ENCODE assay signal across 8 mouse cellular contexts in genomic region chr4:119492933-119493327, GRCm38 (mm10). TPM values are rescaled to one million over a fixed set of nuclear protein-coding genes. Genes with fewer than 3 reads are reported as not detected.
DNase-seq lines count a peak whose midpoint lies in the region; ATAC-seq and TF ChIP-seq lines count a peak whose summit lies in the region.

No protein-coding gene starts in this region.

- peaks cover 8% of the 10 kb centered on the region; the same call in 1 of the 2 replicates for H3K4me1 ChIP-seq in kidney, embryonic 16.5 days (ENCODE audit: insufficient read depth, low read length)
- H3K4me1 ChIP-seq in embryonic facial prominence, embryonic 13.5 days = no peaks in the 10 kb centered on the region
- H3K4me1 ChIP-seq in hindbrain, postnatal 0 days (ENCODE audit: insufficient read depth, low read length) = no peaks in the 10 kb centered on the region
- peaks cover 3% of the 10 kb centered on the region; the same call in 1 of the 2 replicates for H3K4me1 ChIP-seq in midbrain, postnatal 0 days (ENCODE audit: insufficient read depth, low read length)

- no peak for ATAC-seq in kidney, embryonic 16.5 days (ENCODE audit: low FRiP score, low TSS enrichment)
- no peak for ATAC-seq in embryonic facial prominence, embryonic 13.5 days (ENCODE audit: insufficient number of reproducible peaks, insufficient read depth, low FRiP score, low TSS enrichment, low read depth)
- peak; percentile 4; the same call in 1 of the 2 replicates for ATAC-seq in hindbrain, postnatal 0 days
- peak; percentile 50; the same call in 1 of the 2 replicates for ATAC-seq in midbrain, postnatal 0 days (ENCODE audit: low FRiP score)

- peak overlapping the region; percentile 58 for H3K4me3 ChIP-seq in kidney, embryonic 16.5 days (ENCODE audit: low read length)
- peak overlapping the region; percentile 58 for H3K4me3 ChIP-seq in embryonic facial prominence, embryonic 13.5 days
- peak overlapping the region; percentile 64 for H3K4me3 ChIP-seq in hindbrain, postnatal 0 days (ENCODE audit: low read length)
- H3K4me3 ChIP-seq in midbrain, postnatal 0 days (ENCODE audit: low read depth, low read length) = peak overlapping the region; percentile 60

- TF ChIP-seq CTCF in hindbrain, postnatal 0 days (IDR thresholded peaks at IDR 0.05; ENCODE audit: low read depth) = no peak
- no peak for TF ChIP-seq CTCF in midbrain, postnatal 0 days (IDR thresholded peaks at IDR 0.05)

- H3K27me3 ChIP-seq in kidney, embryonic 16.5 days (ENCODE audit: insufficient read depth, low read length) = peaks cover 20% of the 10 kb centered on the region; the same call in 1 of the 2 replicates
- H3K27me3 ChIP-seq in embryonic facial prominence, embryonic 13.5 days = peaks cover 50% of the 10 kb centered on the region
- no peaks in the 10 kb centered on the region for H3K27me3 ChIP-seq in hindbrain, postnatal 0 days (ENCODE audit: insufficient read depth, low read length)
- no peaks in the 10 kb centered on the region for H3K27me3 ChIP-seq in midbrain, postnatal 0 days (ENCODE audit: insufficient read depth, low read length)

- no peaks in the 10 kb centered on the region for H3K9me3 ChIP-seq in kidney, embryonic 16.5 days (ENCODE audit: low read length)
- 0 out of 2 replicates have a peak, but pooled peaks cover 2% of the 10 kb centered on the region for H3K9me3 ChIP-seq in embryonic facial prominence, embryonic 13.5 days
- H3K9me3 ChIP-seq in hindbrain, postnatal 0 days (ENCODE audit: low read length) = no peaks in the 10 kb centered on the region
- no peaks in the 10 kb centered on the region for H3K9me3 ChIP-seq in midbrain, postnatal 0 days (ENCODE audit: low read length)

- no peaks in the 10 kb centered on the region for H3K36me3 ChIP-seq in kidney, embryonic 16.5 days (ENCODE audit: insufficient read depth, low read length)
- no peaks in the 10 kb centered on the region for H3K36me3 ChIP-seq in embryonic facial prominence, embryonic 13.5 days
- H3K36me3 ChIP-seq in hindbrain, postnatal 0 days (ENCODE audit: insufficient read depth, low read length) = no peaks in the 10 kb centered on the region
- no peaks in the 10 kb centered on the region for H3K36me3 ChIP-seq in midbrain, postnatal 0 days (ENCODE audit: insufficient read depth, low read length)

- H3K9ac ChIP-seq in kidney, embryonic 16.5 days (replicated peaks; ENCODE audit: low read length) = peak overlapping the region; percentile 65
- H3K9ac ChIP-seq in embryonic facial prominence, embryonic 13.5 days = peak overlapping the region; percentile 61; the same call in 1 of the 2 replicates
- H3K9ac ChIP-seq in hindbrain, postnatal 0 days (replicated peaks; ENCODE audit: low read length) = peak overlapping the region; percentile 70
- H3K9ac ChIP-seq in midbrain, postnatal 0 days (replicated peaks; ENCODE audit: low read length, poor library complexity, severe bottlenecking) = peak overlapping the region; percentile 71

- 41% methylated on average over 10 of the region's 10 CpGs for WGBS in kidney, embryonic 16.5 days
- WGBS in embryonic facial prominence, embryonic 13.5 days = 39% methylated on average over 10 of the region's 10 CpGs
- WGBS in hindbrain, postnatal 0 days = 34% methylated on average over 10 of the region's 10 CpGs
- 33% methylated on average over 10 of the region's 10 CpGs for WGBS in midbrain, postnatal 0 days

- H3K4me2 ChIP-seq in kidney, embryonic 16.5 days (replicated peaks; ENCODE audit: low read depth, low read length) = peak overlapping the region; percentile 88
- peak overlapping the region; percentile 89 for H3K4me2 ChIP-seq in embryonic facial prominence, embryonic 13.5 days
- peak overlapping the region; percentile 64 for H3K4me2 ChIP-seq in hindbrain, postnatal 0 days (ENCODE audit: low read depth, low read length)
- peak overlapping the region; percentile 84 for H3K4me2 ChIP-seq in midbrain, postnatal 0 days (ENCODE audit: low read depth, low read length, poor library complexity, severe bottlenecking)

- no peak for DNase-seq in kidney, postnatal 4 days
- no peak for DNase-seq in hindbrain, postnatal 0 days (ENCODE audit: low spot score)
- no peak for DNase-seq in midbrain, postnatal 0 days (ENCODE audit: low spot score)
- no peak for DNase-seq in thymus, postnatal 25 days
- no peak for DNase-seq in spleen, adult 18-20 months
- DNase-seq in ovary, adult 18-20 months (ENCODE audit: low spot score) = no peak

- no peak overlapping the region for H3K27ac ChIP-seq in kidney, embryonic 16.5 days (ENCODE audit: low read length)
- H3K27ac ChIP-seq in embryonic facial prominence, embryonic 13.5 days = no peak overlapping the region
- peak overlapping the region; percentile 72 for H3K27ac ChIP-seq in hindbrain, postnatal 0 days
- H3K27ac ChIP-seq in midbrain, postnatal 0 days (ENCODE audit: low read depth, low read length) = peak overlapping the region; percentile 83

RNA-seq across cellular contexts. Expression of gene Rimkla, which starts 0.5 kb away (rescaled TPM):
- 1.8 and 2.2 TPM in 2 replicates for polyA plus RNA-seq in kidney, embryonic 16.5 days (2015; fragmentation: Nextera tagmentation; extraction: Ambion mirVana)
- 0.61 and 1.2 TPM in 2 replicates for polyA plus RNA-seq in embryonic facial prominence, embryonic 13.5 days (2015; fragmentation: Nextera tagmentation; extraction: Ambion mirVana)
- total RNA-seq in hindbrain, postnatal 0 days (2014; rRNA removed) = 39.8 and 43.1 TPM in 2 replicates
- polyA plus RNA-seq in hindbrain, postnatal 0 days (2015; fragmentation: Nextera tagmentation; extraction: Ambion mirVana) = 20.9 and 23.1 TPM in 2 replicates
- 37.1 and 45.3 TPM in 2 replicates for total RNA-seq in midbrain, postnatal 0 days (2014; rRNA removed)
- 25.3 and 25.8 TPM in 2 replicates for polyA plus RNA-seq in midbrain, postnatal 0 days (2015; fragmentation: Nextera tagmentation; extraction: Ambion mirVana)

RNA-seq across cellular contexts. Expression of gene Foxj3, which starts 43.9 kb away (rescaled TPM):
- polyA plus RNA-seq in kidney, embryonic 16.5 days (2015; fragmentation: Nextera tagmentation; extraction: Ambion mirVana) = 25.4 and 27.8 TPM in 2 replicates
- polyA plus RNA-seq in embryonic facial prominence, embryonic 13.5 days (2015; fragmentation: Nextera tagmentation; extraction: Ambion mirVana) = 27.1 and 29.6 TPM in 2 replicates
- total RNA-seq in hindbrain, postnatal 0 days (2014; rRNA removed) = 32.4 and 32.7 TPM in 2 replicates
- 17.8 and 19.1 TPM in 2 replicates for polyA plus RNA-seq in hindbrain, postnatal 0 days (2015; fragmentation: Nextera tagmentation; extraction: Ambion mirVana)
- 39.1 and 46.0 TPM in 2 replicates for total RNA-seq in midbrain, postnatal 0 days (2014; rRNA removed)
- 21.3 and 26.4 TPM in 2 replicates for polyA plus RNA-seq in midbrain, postnatal 0 days (2015; fragmentation: Nextera tagmentation; extraction: Ambion mirVana)

RNA-seq across cellular contexts. Expression of gene Frg2f1, which starts 46.4 kb away (rescaled TPM):
- 4.5 and 5.4 TPM in 2 replicates for polyA plus RNA-seq in kidney, embryonic 16.5 days (2015; fragmentation: Nextera tagmentation; extraction: Ambion mirVana)
- 5.1 and 5.7 TPM in 2 replicates for polyA plus RNA-seq in embryonic facial prominence, embryonic 13.5 days (2015; fragmentation: Nextera tagmentation; extraction: Ambion mirVana)
- 13.5 and 24.3 TPM in 2 replicates for total RNA-seq in hindbrain, postnatal 0 days (2014; rRNA removed)
- polyA plus RNA-seq in hindbrain, postnatal 0 days (2015; fragmentation: Nextera tagmentation; extraction: Ambion mirVana) = 11.2 and 11.8 TPM in 2 replicates
- total RNA-seq in midbrain, postnatal 0 days (2014; rRNA removed) = 19.0 and 27.4 TPM in 2 replicates
- polyA plus RNA-seq in midbrain, postnatal 0 days (2015; fragmentation: Nextera tagmentation; extraction: Ambion mirVana) = 15.9 and 16.1 TPM in 2 replicates

Comparison
In these comparisons a context has a peak if more than half of its experiments do, and no peak if none do; other contexts are left out.
1. ATAC-seq: peak in hindbrain, postnatal 0 days (single experiment) and midbrain, postnatal 0 days (single experiment); none in kidney, embryonic 16.5 days (single experiment) and embryonic facial prominence, embryonic 13.5 days (single experiment).
2. H3K27ac ChIP-seq: peak in hindbrain, postnatal 0 days (single experiment) and midbrain, postnatal 0 days (single experiment); none in kidney, embryonic 16.5 days (single experiment) and embryonic facial prominence, embryonic 13.5 days (single experiment).
3. Peak in every context shown above with its lines, with median percentiles within 50 percentile points of each other: H3K4me2 ChIP-seq, H3K4me3 ChIP-seq and H3K9ac ChIP-seq.